Mouse (Mus musculus) myocyte (in vitro differentiated cells): ENCODE results near the gene Ephb3.
A peak's percentile ranks its signal among the peaks of the same experiment; 100 is the strongest.

Experiments used
- E2F4 ChIP-seq: IDR thresholded peaks from one replicate; pipeline ENCODE4 v1.6.1; 2011; ENCODE audit warnings: mild to moderate bottlenecking, control low read depth, moderate library complexity; ENCODE audit not compliant: insufficient read depth
- POLR2A ChIP-seq: IDR thresholded peaks from one replicate; pipeline ENCODE4 v1.6.1; 2011; ENCODE audit warnings: low read depth, mild to moderate bottlenecking, control low read depth, moderate library complexity; ENCODE audit not compliant: insufficient read length

GRCm38 (mm10) chr16:21210667-21211338 lies 6.2 kb downstream of the Ephb3 start:
- TF ChIP-seq POLR2A (peak; percentile 66), E2F4 (no peak)
